Mouse (Mus musculus): ENCODE data around the gene Slc9a9.

- TF ChIP-seq CTCF (IDR thresholded peaks at IDR 0.05; ENCODE audit: borderline replicate concordance, insufficient read depth, low read depth, low read length) = no peak
- no peak for TF ChIP-seq POLR2A (IDR thresholded peaks at IDR 0.05; ENCODE audit: borderline replicate concordance, insufficient read depth, low read length)
Measured at GRCm38 (mm10) chr9:94752121-94752520, 82.4 kb downstream of the Slc9a9 start.

Data from cerebellum, adult 2 months (tissue).